Mouse (Mus musculus) stomach, postnatal 0 days (tissue): ENCODE measurements around the gene Bcl2l10.

Experiments used
- CTCF ChIP-seq: IDR thresholded peaks from 2 replicates; pipeline ENCODE4 v1.5.1; 2016; ENCODE audit warnings: antibody characterized with exemption, low read depth, mild to moderate bottlenecking, moderate library complexity
- EP300 ChIP-seq: optimal IDR thresholded peaks from 2 replicates; pipeline ENCODE3; 2016; ENCODE audit warnings: antibody characterized with exemption

- TF ChIP-seq CTCF, result no peak
- TF ChIP-seq EP300, result no peak
Observed at GRCm38 (mm10) chr9:75348066-75348465, 508 bp downstream of the Bcl2l10 start.
